Mouse (Mus musculus): ENCODE results near the gene Nodal.

The Nodal gene

DNA sequence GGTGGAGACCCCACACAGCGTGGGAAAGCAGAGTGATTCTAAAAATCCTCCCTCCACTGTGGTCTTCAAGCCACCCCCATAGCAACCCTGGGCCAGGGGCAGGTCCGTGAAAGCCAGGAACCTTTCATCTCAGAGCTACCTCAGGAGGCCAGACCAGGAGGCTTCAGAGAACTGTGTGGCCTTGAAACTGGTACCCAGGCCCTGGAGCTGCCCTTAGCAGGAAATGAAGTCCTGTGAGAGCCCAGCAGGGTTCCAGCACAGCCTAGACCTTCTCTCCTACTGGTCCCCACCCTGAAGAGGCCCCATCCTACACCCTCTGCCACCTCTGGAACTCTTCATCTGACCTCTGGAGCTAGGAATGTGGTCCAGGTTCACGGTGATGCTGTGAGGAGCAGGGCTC is 19.6 kb upstream of the Nodal start:
- in situ Hi-C loops (cut with MboI, MseI), result no loop called here

- in situ Hi-C loops (cut with MboI, MseI), result no loop called here
These were observed 18.5 kb upstream of the Nodal start for GRCm38 (mm10) chr10:61399156-61399734.

- in situ Hi-C loops (cut with MboI, MseI), result no loop called here
These were observed 17.4 kb upstream of the Nodal start for GRCm38 (mm10) chr10:61400407-61400806.

GRCm38 (mm10) chr10:61402480-61402879 is 15.3 kb upstream of the Nodal start:
- in situ Hi-C loops (cut with MboI, MseI), result no loop called here

DNA sequence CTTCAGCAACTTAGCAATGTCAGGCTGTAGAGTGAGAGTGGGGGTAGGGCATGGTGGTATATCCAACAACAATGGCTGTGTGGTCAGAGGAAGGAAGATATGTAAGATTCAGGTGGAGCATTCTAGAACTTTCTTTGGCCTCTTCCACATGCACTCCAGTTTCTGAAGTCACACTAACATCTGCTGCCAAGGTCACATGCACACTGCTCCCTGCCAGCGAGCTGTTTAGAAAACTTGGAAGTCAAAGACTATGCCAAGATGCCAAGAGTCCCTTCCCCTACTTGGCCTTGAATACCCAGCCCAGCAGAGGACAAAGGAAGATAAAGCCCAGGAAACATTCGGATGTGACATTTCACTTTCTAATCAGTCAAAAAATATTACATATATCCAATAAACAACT is 14.9 kb upstream of the Nodal start:
- in situ Hi-C loops (cut with MboI, MseI), result no loop called here

GRCm38 (mm10) chr10:61405958-61406357 is 11.8 kb upstream of the Nodal start:
- in situ Hi-C loops (cut with MboI, MseI), result no loop called here

DNA sequence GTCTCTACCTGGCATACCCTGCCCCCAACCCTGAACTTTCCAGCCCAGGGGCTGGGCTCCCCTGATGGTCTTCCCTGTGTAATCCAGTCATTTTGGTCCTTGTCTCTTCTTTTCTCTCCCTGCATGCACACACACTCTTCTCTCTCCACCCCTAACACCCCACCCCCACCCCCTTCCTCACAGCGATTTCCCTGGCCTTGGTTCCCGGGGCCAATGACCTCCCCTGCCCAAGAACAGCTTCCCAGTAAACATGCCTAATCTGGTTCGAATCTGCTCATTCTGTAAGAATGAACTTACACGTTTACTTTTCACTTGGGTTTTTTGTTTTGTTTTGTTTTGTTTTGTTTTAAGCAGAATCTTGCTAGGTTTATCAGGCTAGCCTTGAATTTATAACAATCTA is 8.0 kb upstream of the Nodal start:
- in situ Hi-C loops (cut with MboI, MseI), result no loop called here

DNA sequence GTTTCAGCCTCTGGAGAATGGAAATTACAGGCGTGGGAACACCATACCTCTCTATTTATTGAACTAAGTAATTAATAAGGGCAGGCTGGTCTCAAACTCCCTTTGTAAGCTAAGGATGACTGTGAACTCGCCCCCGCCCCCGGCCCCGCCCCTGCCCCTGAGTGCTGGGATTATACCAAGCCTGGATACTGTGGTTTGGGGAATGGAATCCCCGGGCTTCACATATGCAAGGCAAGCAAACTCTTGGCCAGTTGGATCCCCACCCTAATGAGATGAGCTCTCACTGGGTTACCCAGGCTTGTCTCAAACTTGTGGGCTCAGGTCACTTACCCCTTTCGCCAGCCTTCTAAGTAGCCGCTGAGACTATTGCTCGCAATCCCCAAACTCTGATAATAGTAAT is 7.6 kb upstream of the Nodal start:
- in situ Hi-C loops (cut with MboI, MseI), result no loop called here

DNA sequence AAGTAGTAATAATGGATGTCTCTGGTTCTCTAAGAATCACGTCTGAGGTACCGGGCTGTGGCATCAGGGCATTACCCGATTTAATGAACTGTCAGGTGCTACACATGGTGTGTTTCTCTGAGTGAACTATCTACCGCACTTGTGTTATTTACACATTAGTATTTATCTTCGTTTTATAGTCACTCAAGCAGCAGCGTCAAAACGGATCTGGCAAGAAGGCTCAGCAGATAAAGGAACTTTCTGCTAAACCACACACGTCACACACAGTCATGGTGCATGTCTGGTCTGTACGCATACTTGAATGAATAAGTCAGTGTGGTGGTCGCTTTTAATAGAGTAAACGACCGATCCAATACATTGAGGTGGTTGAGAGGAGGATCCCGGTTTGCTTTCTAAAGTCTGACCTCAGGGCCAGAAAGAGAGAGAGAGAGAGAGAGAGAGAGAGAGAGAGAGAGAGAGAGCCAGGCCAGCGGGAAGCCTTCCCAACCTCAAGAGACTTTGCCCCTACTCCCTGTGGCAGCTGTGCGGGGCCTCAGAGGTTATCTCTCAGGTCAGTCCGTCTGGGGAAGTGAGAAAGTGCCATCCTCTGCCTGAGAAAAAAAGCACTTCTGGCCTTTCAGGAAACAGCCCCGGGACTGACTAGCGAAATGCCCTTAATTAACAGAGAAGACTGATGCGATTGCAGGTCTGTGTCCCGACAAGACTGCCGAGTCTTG is 4.7 kb upstream of the Nodal start:
- in situ Hi-C loops (cut with MboI, MseI), result no loop called here

- in situ Hi-C loops (cut with MboI, MseI), result no loop called here
These were observed 2.5 kb upstream of the Nodal start for GRCm38 (mm10) chr10:61415240-61415639.

DNA sequence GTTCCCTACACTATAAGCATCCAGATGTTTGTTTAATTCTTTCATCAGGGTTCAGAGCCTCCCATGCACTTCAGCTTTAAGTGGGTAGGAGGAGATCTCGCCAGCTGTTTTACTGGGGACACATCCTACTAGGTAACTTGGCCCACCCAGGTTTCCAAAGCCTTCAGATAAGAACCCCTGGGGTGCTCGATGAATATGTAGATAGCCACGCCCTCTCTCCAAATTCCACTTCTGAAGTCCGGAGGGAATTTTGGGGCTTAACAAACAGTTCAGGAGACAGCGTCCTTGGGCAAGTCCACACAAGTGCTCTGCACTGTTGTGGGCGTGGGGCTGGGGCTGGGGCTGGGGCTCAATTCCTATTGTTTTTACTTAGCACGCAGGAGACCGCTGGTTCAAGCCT is 1.9 kb upstream of the Nodal start:
- in situ Hi-C loops (cut with MboI, MseI), result no loop called here

DNA sequence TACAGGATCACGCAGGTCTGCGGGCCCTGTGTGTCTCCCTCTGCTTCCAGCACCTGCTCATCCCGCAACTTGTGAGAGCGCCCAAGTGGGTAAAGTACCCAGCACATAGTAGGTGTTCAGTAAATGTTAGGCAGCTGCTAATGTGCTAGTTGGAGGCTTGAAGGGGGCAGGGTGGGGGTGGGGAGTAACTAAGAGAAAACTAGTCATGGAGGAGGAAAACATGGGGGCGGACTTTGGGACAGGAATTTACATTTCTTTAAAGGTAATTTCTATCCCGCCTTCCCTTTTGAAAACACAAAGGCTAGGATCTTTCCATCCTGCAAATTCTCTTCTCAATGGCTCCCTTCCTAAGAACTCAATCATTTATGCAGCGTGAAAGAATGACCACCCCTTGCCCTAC is 1.2 kb upstream of the Nodal start:
- in situ Hi-C loops (cut with MboI, MseI), result no loop called here

- in situ Hi-C loops (cut with MboI, MseI), result no loop called here
These were observed 726 bp upstream of the Nodal start for GRCm38 (mm10) chr10:61417046-61417445.

DNA sequence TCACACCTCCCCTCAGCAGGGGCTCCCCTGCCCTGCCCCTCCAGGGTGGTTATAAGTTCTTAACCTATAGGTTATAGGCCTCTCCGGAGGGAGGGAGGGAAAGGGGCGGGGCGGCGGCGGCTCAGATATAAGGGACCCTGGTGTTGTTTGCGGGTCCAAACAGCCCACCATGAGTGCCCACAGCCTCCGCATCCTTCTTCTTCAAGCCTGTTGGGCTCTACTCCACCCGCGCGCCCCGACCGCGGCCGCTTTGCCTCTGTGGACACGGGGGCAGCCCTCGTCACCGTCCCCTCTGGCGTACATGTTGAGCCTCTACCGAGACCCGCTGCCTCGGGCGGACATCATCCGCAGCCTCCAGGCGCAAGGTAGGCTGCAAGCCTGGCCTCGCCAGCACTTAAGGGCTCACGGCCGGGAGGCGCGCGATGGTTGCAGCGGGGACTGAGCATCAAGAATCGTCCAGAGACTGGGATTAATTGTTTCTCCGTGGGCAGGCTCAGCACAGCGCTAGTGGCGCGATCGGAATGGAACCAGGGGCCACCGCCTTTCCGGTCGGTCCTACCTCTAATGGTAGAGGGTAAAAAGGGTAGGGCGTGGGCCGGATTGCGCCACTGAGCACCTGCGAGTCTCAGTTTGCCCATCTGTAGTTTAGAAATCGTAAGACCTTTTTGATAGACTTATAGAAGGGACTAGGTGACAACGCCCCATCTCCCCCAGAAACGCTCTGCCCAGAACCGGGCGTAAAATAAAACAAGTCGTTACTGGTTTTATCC is 544 bp downstream of the Nodal start:
- in situ Hi-C loops (cut with MboI, MseI), result no loop called here

DNA sequence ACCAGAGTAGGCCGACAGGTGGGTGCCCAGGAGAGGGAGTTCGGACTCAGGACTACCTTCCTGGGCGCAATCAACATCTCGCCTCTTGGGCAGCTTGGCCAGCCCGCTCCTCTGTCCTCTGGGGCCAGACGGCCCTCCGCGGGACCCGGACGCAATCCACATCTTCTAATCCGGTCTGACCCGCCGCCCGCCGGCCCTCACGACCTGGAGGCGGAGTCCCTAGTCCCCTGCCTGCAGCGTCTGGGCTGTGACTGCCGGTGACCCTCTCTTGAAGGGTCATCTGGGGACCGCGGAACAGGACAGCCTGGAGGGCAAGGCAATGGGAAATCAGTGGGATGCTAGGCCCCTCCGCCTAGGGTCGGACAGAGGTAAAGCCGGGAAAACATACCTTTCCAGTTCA is 1.4 kb downstream of the Nodal start:
- in situ Hi-C loops (cut with MboI, MseI), result no loop called here

- in situ Hi-C loops (cut with MboI, MseI), result no loop called here
These were observed 2.2 kb downstream of the Nodal start for GRCm38 (mm10) chr10:61420011-61420410.

- in situ Hi-C loops (cut with MboI, MseI), result no loop called here
These were observed 5.1 kb downstream of the Nodal start for GRCm38 (mm10) chr10:61422861-61423260.

DNA sequence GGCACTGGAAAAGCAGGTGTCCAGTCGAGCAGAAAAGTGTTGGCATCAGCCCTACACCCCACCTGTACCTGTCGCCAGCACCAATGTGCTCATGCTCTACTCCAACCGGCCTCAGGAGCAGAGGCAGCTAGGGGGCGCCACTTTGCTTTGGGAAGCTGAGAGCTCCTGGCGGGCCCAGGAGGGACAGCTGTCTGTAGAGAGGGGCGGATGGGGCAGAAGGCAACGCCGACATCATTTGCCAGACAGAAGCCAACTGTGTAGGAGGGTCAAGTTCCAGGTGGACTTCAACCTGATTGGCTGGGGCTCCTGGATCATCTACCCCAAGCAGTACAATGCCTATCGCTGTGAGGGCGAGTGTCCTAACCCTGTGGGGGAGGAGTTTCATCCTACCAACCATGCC is 5.5 kb downstream of the Nodal start:
- in situ Hi-C loops (cut with MboI, MseI), result no loop called here

GRCm38 (mm10) chr10:61424500-61424899 is 6.7 kb downstream of the Nodal start:
- in situ Hi-C loops (cut with MboI, MseI), result no loop called here

DNA sequence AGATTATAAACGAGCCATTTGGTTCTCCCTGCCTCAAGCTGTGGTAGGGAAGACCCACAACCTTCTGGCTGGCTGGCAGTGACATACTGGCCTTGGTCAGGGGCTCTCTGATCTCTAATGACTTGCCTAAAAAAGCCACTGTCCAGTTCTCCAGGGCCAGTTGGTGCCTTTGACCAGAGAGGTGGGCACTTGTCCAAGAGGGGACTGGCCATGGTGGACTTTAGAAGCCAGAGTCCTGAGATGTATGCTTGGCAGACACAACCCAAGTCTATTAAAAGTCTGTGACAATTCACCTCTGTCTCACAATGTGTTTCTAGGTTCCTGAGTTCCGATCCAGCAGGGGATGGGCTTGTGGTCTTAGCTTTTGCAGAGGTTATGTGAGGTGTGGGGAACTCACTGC is 7.3 kb downstream of the Nodal start:
- in situ Hi-C loops (cut with MboI, MseI), result no loop called here

GRCm38 (mm10) chr10:61426251-61426757 is 8.5 kb downstream of the Nodal start:
- in situ Hi-C loops (cut with MboI, MseI), result no loop called here

- in situ Hi-C loops (cut with MboI, MseI), result no loop called here
These were observed 10.2 kb downstream of the Nodal start for GRCm38 (mm10) chr10:61427951-61428350.

DNA sequence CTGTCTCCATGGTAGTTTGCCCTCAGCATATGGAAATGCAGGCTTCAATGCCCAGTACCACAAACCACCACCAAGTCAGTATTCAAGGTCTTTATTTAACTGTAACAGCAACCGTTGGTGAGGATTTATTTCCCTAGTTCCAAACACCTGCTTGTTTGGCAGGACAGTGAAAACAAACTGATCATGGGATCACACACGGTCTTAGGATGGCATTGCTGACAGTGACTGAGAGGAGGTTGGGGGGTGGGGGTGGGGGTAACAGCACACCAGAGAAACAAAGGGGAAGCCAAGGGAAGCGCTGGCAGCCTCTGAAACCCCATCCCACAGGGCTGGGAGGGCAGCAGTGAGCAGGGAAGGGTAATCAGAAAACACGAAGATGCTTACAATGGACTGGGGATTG is 10.6 kb downstream of the Nodal start:
- in situ Hi-C loops (cut with MboI, MseI), result no loop called here

Measured in T-helper 2 cell (primary cell).